In the genomic region with DNA sequence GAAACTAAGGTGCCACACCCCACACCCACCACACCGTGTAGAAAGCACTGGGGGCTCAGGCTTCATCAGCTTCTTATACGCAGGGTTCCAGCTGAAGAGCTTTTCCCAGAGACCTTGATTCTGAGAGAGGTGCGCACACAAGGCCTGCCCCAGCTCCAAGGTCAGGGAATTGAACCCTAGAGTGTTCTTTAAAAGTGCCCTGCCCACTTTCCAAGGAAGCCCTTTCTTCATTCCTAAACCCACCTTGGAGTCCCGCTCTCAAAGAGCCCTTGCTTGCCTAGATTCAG, we compare ENCODE assay signal across 8 mouse cellular contexts. TPM values are rescaled to one million over a fixed set of nuclear protein-coding genes. Genes with fewer than 3 reads are reported as not detected.
DNase-seq lines count a peak whose midpoint lies in the region; ATAC-seq and TF ChIP-seq lines count a peak whose summit lies in the region.

No protein-coding gene starts in this region.

- H3K4me3 ChIP-seq in heart, embryonic 15.5 days, result no peak overlapping the region
- no peak overlapping the region for H3K4me3 ChIP-seq in forebrain, embryonic 14.5 days (ENCODE audit: low read depth, low read length)
- no peak overlapping the region for H3K4me3 ChIP-seq in limb, embryonic 14.5 days (replicated peaks; ENCODE audit: low read length)

- H3K27me3 ChIP-seq in heart, embryonic 15.5 days, result no peaks in the 10 kb centered on the region
- no peaks in the 10 kb centered on the region for H3K27me3 ChIP-seq in forebrain, embryonic 14.5 days (replicated peaks; ENCODE audit: control insufficient read depth, insufficient read depth, low read length)
- H3K27me3 ChIP-seq in limb, embryonic 14.5 days (ENCODE audit: control insufficient read depth, insufficient read depth, low read length), result no peaks in the 10 kb centered on the region

- intact Hi-C loops in heart, postnatal 25 days (cut with DNase I), result no loop called here

- no peak for ATAC-seq in heart, embryonic 15.5 days (replicated peaks; ENCODE audit: insufficient number of reproducible peaks, insufficient read depth, low FRiP score, low read depth)
- ATAC-seq in forebrain, embryonic 14.5 days, result peak; percentile 22; the same call in 1 of the 2 replicates
- no peak for ATAC-seq in limb, embryonic 14.5 days (ENCODE audit: low FRiP score, low read depth)

- 53% methylated on average over 4 of the region's 4 CpGs for WGBS in heart, embryonic 15.5 days
- 41% methylated on average over 4 of the region's 4 CpGs for WGBS in forebrain, embryonic 14.5 days
- 51% methylated on average over 4 of the region's 4 CpGs for WGBS in limb, embryonic 14.5 days

- no peaks in the 10 kb centered on the region for H3K36me3 ChIP-seq in heart, embryonic 15.5 days
- H3K36me3 ChIP-seq in forebrain, embryonic 14.5 days (ENCODE audit: control insufficient read depth, insufficient read depth, low read length), result no peaks in the 10 kb centered on the region
- H3K36me3 ChIP-seq in limb, embryonic 14.5 days (ENCODE audit: control insufficient read depth, insufficient read depth, low read length), result no peaks in the 10 kb centered on the region

- H3K9ac ChIP-seq in heart, embryonic 15.5 days, result peak overlapping the region; percentile 28; the same call in 1 of the 2 replicates
- H3K9ac ChIP-seq in forebrain, embryonic 14.5 days (ENCODE audit: low read length), result no peak overlapping the region; the same call in 1 of the 2 replicates
- no peak overlapping the region for H3K9ac ChIP-seq in limb, embryonic 14.5 days (ENCODE audit: low read depth, low read length, severe bottlenecking)

- H3K9me3 ChIP-seq in heart, embryonic 15.5 days (replicated peaks), result no peaks in the 10 kb centered on the region
- H3K9me3 ChIP-seq in forebrain, embryonic 14.5 days (replicated peaks; ENCODE audit: control insufficient read depth, low read length), result peaks cover 5% of the 10 kb centered on the region; the same call in 1 of the 2 replicates
- no peaks in the 10 kb centered on the region for H3K9me3 ChIP-seq in limb, embryonic 14.5 days (ENCODE audit: control insufficient read depth, low read length)

- peak overlapping the region; percentile 95 for H3K27ac ChIP-seq in heart, embryonic 15.5 days
- peak overlapping the region; percentile 59; the same call in 1 of the 2 replicates for H3K27ac ChIP-seq in forebrain, embryonic 14.5 days (ENCODE audit: low read depth, low read length)
- H3K27ac ChIP-seq in limb, embryonic 14.5 days (replicated peaks; ENCODE audit: low read depth, low read length), result peak overlapping the region; percentile 84

- no peak for DNase-seq in heart, postnatal 25 days (ENCODE audit: low spot score)
- peak; percentile 75 for DNase-seq in ES-CJ7 (ENCODE audit: low read depth, low spot score)
- no peak for DNase-seq in forebrain, embryonic 14.5 days (ENCODE audit: low spot score)
- no peak for DNase-seq in limb, embryonic 14.5 days (ENCODE audit: low spot score)
- no peak for DNase-seq in ovary, postnatal 14 days (ENCODE audit: low spot score)
- no peak for DNase-seq in cerebellum, postnatal 10 days
- no peak for DNase-seq in layer of hippocampus, postnatal 25 days (ENCODE audit: extremely low spot score in 1 of 2, low spot score in 1 of 2)

- H3K4me2 ChIP-seq in heart, embryonic 15.5 days, result 0 out of 2 replicates have a peak overlapping the region, but pooled peaks have one; percentile 50
- H3K4me2 ChIP-seq in forebrain, embryonic 14.5 days (ENCODE audit: low read length), result no peak overlapping the region
- peak overlapping the region; percentile 38; the same call in 1 of the 2 replicates for H3K4me2 ChIP-seq in limb, embryonic 14.5 days (replicated peaks; ENCODE audit: low read depth, low read length, severe bottlenecking)

- TF ChIP-seq POLR2A in limb, embryonic 14.5 days (IDR thresholded peaks at IDR 0.05; ENCODE audit: borderline replicate concordance, extremely low read depth, insufficient read depth, insufficient read length), result no peak

- peaks cover 36% of the 10 kb centered on the region for H3K4me1 ChIP-seq in heart, embryonic 15.5 days (replicated peaks)
- H3K4me1 ChIP-seq in forebrain, embryonic 14.5 days (ENCODE audit: control insufficient read depth, insufficient read depth, low read length), result peaks cover 19% of the 10 kb centered on the region
- H3K4me1 ChIP-seq in limb, embryonic 14.5 days (ENCODE audit: control insufficient read depth, insufficient read depth, low read length), result peaks cover 22% of the 10 kb centered on the region

RNA-seq across cellular contexts. Expression of gene 1700001O22Rik, which starts 44.4 kb away (rescaled TPM):
- 2.1 and 2.6 TPM in 2 replicates for polyA plus RNA-seq in heart, embryonic 15.5 days (2015; fragmentation: Nextera tagmentation; extraction: Ambion mirVana)
- under 1 TPM; 0.26 to 0.70 TPM for total RNA-seq in heart, postnatal 25 days (2021)
- polyA plus RNA-seq in forebrain, embryonic 14.5 days (2014; fragmentation: Nextera tagmentation; extraction: Ambion mirVana), result 2.4 and 2.7 TPM in 2 replicates
- polyA plus RNA-seq in limb, embryonic 14.5 days (2012; rRNA removed), result 3.3 and 3.4 TPM in 2 replicates
- 2.7 and 3.4 TPM in 2 replicates for polyA plus RNA-seq in limb, embryonic 14.5 days (2014; fragmentation: Nextera tagmentation; extraction: Ambion mirVana)
- 1 to 10 TPM; 4.0 to 5.5 TPM for total RNA-seq in layer of hippocampus, postnatal 25 days (2021)

RNA-seq across cellular contexts. Expression of gene Ntmt1, which starts 48.6 kb away (rescaled TPM):
- polyA plus RNA-seq in heart, embryonic 15.5 days (2015; fragmentation: Nextera tagmentation; extraction: Ambion mirVana), result 75.8 and 77.2 TPM in 2 replicates
- 10 to 100 TPM; 30.6 to 31.1 TPM for total RNA-seq in heart, postnatal 25 days (2021)
- polyA plus RNA-seq in forebrain, embryonic 14.5 days (2014; fragmentation: Nextera tagmentation; extraction: Ambion mirVana), result 128 and 139 TPM in 2 replicates
- polyA plus RNA-seq in limb, embryonic 14.5 days (2012; rRNA removed), result 59.5 and 66.8 TPM in 2 replicates
- polyA plus RNA-seq in limb, embryonic 14.5 days (2014; fragmentation: Nextera tagmentation; extraction: Ambion mirVana), result 84.2 and 91.0 TPM in 2 replicates
- total RNA-seq in layer of hippocampus, postnatal 25 days (2021), result 10 to 100 TPM; 34.8 to 35.2 TPM
